Mouse (Mus musculus) forebrain, embryonic 11.5 days (tissue): ENCODE results near the gene Mrpl42. TPM values are rescaled to one million over a fixed set of nuclear protein-coding genes. Genes with fewer than 3 reads are reported as not detected.
"Not testable (repeated sequence)": the region's sequence is repeated elsewhere in the genome, so short reads cannot be mapped to it uniquely, and the experiment has no call there.

Experiments
- ATAC-seq: fragments of 200-750 bp; cut with Nextera tagmentation; replicated peaks from 2 replicates; pipeline ENCODE4 v1.8.0; 2017; ENCODE audit warnings: moderate TSS enrichment; ENCODE audit not compliant: low FRiP score
- DNase-seq: peaks from one replicate; pipeline ENCODE4 v3.0.0-alpha.2; 2017; ENCODE audit warnings: low spot score
- H3K27ac ChIP-seq: fragments of 300-500 bp; sonication (generic); 2 replicates; pipeline ENCODE4 v1.5.1; 2014; ENCODE audit warnings: low read depth, low read length
- H3K27me3 ChIP-seq: fragments of 300-500 bp; sonication (generic); 2 replicates; pipeline ENCODE4 v1.6.1; 2014; ENCODE audit warnings: mild to moderate bottlenecking, low read length, mixed read lengths; ENCODE audit not compliant: control insufficient read depth, insufficient read depth
- H3K36me3 ChIP-seq: fragments of 300-500 bp; sonication (generic); 2 replicates; pipeline ENCODE4 v1.6.1; 2014; ENCODE audit warnings: mild to moderate bottlenecking, low read length, moderate library complexity, mixed read lengths; ENCODE audit not compliant: control insufficient read depth, insufficient read depth
- H3K4me1 ChIP-seq: fragments of 300-500 bp; sonication (generic); replicated peaks from 2 replicates; pipeline ENCODE4 v1.6.1; 2014; ENCODE audit warnings: low read length, mixed read lengths; ENCODE audit not compliant: control insufficient read depth, insufficient read depth
- H3K4me2 ChIP-seq: fragments of 300-500 bp; sonication (generic); 2 replicates; pipeline ENCODE4 v1.6.1; 2014; ENCODE audit warnings: low read depth, mild to moderate bottlenecking, low read length, moderate library complexity, mixed read lengths; ENCODE audit not compliant: severe bottlenecking
- H3K4me3 ChIP-seq: fragments of 300-500 bp; sonication (generic); 2 replicates; pipeline ENCODE4 v1.5.1; 2014; ENCODE audit warnings: low read depth, low read length
- H3K9ac ChIP-seq: fragments of 300-500 bp; sonication (generic); 2 replicates; pipeline ENCODE4 v1.6.1; 2014; ENCODE audit warnings: low read length
- H3K9me3 ChIP-seq: fragments of 300-500 bp; sonication (generic); 2 replicates; pipeline ENCODE4 v1.6.1; 2016; ENCODE audit warnings: low read length, mixed read lengths; ENCODE audit not compliant: control insufficient read depth
- WGBS: fragments of 180-500 bp; shearing (Covaris S2); extraction: QIAGEN DNeasy Blood & Tissue Kit; methylation state at CpG from one replicate; pipeline ENCODE4 v1.1.7; 2014; 5-methylcytosine and 5-hydroxymethylcytosine counted together
- polyA plus RNA-seq: library from polyadenylated mRNA; unstranded; fragments of >200 nt; fragmentation: Nextera tagmentation; extraction: Ambion mirVana; gene quantifications from 2 replicates; pipeline ENCODE4 v1.2.1, GENCODE M21; 2014

Gene Mrpl42
- 330 and 345 TPM in 2 replicates for polyA plus RNA-seq

DNA sequence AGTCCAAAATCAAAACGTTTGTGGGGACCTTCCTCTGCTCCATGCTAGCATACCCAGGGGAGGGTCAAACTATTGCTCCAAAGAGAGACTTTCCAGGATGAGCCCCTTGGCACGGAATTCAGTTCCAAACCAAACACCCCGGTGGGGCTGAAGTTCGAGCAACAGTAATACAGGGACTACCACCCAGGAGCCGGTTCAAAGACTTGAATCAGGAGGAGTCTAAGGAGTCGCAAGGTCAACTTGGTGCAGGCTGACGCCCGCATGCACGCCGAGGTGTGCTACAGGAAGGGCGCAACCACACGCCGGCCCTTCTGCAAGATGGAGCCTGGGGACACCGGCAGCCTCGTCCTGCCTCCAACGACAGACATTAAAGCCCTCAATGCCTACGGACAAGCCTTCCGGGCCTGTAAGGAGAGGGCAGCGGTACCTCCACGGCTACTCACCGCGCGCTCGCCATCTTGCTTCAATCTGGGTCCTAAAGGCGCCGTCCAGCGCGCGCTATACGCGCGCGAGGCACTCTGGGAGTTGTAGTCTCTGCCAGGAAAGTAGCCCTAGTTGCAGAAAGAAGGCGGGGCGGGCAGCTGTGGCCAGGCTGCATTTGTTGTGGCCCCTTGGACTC is at the start of gene Mrpl42:
Mrpl42 (minus strand) TSS at position 478 of the 619 bp plus-strand sequence.
- ATAC-seq, result peak; percentile 97
- Histone ChIP-seq H3K4me1 (peaks cover 6% of the 10 kb centered on the region), H3K9me3 (no peaks in the 10 kb centered on the region), H3K36me3 (no peaks in the 10 kb centered on the region), H3K27me3 (no peaks in the 10 kb centered on the region), H3K4me3 (peak within 1 kb of the TSS; percentile 81), H3K4me2 (peak within 1 kb of the TSS; percentile 61), H3K27ac (peak within 1 kb of the TSS; percentile 66), H3K9ac (peak within 1 kb of the TSS; percentile 81)
- peak; percentile 91 for DNase-seq
- WGBS, result under 1% methylated on average over 35 of the region's 35 CpGs

DNA sequence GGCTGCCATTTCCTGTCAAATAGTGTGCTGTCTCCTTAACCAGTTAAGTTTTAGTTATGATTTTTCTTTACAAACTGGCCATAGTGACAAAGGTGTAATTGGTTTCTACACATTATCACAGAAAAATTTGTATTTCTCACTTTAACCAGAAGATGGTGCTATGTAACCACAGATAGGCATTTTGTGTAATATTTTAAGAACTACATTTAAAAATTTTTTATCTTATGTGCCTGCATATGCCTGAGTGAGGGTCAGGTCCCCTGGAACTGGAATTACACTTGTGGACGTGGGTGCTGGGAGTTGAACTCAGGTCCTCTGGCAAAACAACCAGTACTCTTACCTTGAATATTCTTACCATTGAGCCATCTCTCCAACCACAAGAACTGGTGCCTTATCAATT is 48.8 kb upstream of the Mrpl42 start:
- H3K36me3 ChIP-seq, result no peaks in the 10 kb centered on the region; the same call in 1 of the 2 replicates
- H3K9ac ChIP-seq, result no peak overlapping the region
- no peak overlapping the region for H3K27ac ChIP-seq
- WGBS, result 72% methylated on average over 1 of the region's 1 CpGs
- no peaks in the 10 kb centered on the region for H3K9me3 ChIP-seq
- H3K27me3 ChIP-seq, result no peaks in the 10 kb centered on the region
- ATAC-seq (no peak), DNase-seq (no peak)
- no peak overlapping the region for H3K4me3 ChIP-seq
- no peaks in the 10 kb centered on the region for H3K4me1 ChIP-seq
- no peak overlapping the region for H3K4me2 ChIP-seq

DNA sequence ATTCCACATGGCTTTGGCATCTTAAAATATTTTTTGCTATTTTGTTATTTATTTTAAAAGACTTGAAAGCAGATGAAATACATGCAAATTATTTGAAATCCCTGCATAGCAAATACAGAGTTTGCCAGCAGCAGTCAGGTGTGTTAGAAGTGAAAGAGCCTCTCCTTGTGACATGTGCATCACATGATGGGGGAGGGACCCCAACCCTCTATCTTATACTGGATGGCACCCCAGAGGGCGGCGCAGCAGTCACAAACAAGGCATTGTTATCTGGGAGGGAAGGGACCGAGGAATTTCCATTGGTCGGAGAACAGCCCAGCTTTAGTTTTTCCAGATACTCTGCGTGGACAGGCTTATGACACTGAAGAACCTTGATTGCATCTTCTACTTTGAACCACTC is 47.3 kb upstream of the Mrpl42 start:
- H3K36me3 ChIP-seq, DNase-seq, H3K27me3 ChIP-seq, H3K4me1 ChIP-seq, ATAC-seq, H3K4me3 ChIP-seq, H3K9ac ChIP-seq, H3K27ac ChIP-seq, H3K9me3 ChIP-seq, H3K4me2 ChIP-seq: not testable (repeated sequence)
- WGBS, result 58% methylated on average over 5 of the region's 5 CpGs

DNA sequence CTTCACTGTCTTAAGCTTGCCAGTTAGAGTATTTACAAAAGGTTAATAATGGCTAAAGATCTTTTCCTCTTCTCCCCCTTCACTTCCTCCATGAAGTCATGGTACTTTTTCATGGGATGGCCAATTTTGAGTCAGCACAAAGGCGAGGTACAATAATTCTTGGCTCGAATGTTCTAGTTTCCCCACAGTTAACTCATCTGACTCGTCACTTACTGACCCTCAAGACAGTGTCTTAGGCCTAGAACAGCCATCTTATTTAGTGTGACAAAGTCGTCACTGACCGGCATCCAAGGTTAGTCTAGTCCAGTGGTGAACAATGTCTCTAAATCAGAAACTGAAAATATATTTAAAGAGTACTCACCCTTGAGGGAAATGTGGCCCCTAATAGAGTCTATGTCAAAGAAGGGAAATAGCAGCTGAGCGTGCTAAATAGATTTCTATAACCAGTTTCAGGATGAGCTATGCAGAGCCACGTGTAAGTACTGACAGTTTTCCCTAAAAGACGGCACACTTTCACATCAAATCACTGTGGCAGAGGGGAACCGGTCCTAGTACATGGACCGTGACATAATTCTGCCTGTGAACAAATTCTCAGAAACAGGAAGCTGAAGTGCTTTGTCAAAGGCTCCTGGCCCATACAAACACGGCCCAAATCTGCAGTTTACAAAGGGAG is 46.5 kb upstream of the Mrpl42 start:
- H3K4me2 ChIP-seq, result no peak overlapping the region
- H3K4me1 ChIP-seq, result no peaks in the 10 kb centered on the region
- no peaks in the 10 kb centered on the region for H3K9me3 ChIP-seq
- H3K4me3 ChIP-seq, result no peak overlapping the region
- H3K36me3 ChIP-seq, result no peaks in the 10 kb centered on the region; the same call in none of the 2 replicates
- H3K9ac ChIP-seq, result no peak overlapping the region
- H3K27ac ChIP-seq, result no peak overlapping the region
- 88% methylated on average over 11 of the region's 11 CpGs for WGBS
- DNase-seq, result no peak
- ATAC-seq, result no peak
- no peaks in the 10 kb centered on the region for H3K27me3 ChIP-seq

DNA sequence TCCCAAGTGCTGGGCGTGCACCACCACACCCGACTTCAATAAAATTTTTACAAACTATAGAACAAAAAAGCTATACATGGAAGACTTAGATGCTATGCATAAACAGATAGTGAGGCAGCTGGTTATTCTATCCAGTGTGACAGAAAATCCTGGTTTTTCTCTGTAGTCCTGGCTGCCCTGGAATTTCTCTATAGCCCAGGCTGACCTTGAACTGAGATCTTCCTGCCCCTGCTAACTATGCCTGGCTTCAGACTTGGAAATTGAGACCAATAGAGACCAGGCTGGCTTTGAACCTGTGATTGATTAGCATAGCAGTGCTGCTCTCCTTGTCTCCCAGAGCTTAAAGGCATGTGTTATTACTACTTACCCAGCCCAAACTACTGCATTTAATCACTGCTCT is 44.4 kb upstream of the Mrpl42 start:
- Histone ChIP-seq H3K4me2 (no peak overlapping the region), H3K9ac (no peak overlapping the region), H3K36me3 (no peaks in the 10 kb centered on the region; the same call in none of the 2 replicates), H3K27me3 (no peaks in the 10 kb centered on the region), H3K4me1 (no peaks in the 10 kb centered on the region), H3K4me3 (no peak overlapping the region), H3K9me3 (no peaks in the 10 kb centered on the region), H3K27ac (no peak overlapping the region)
- no peak for DNase-seq
- ATAC-seq, result no peak
- WGBS, result 97% methylated on average over 2 of the region's 2 CpGs

DNA sequence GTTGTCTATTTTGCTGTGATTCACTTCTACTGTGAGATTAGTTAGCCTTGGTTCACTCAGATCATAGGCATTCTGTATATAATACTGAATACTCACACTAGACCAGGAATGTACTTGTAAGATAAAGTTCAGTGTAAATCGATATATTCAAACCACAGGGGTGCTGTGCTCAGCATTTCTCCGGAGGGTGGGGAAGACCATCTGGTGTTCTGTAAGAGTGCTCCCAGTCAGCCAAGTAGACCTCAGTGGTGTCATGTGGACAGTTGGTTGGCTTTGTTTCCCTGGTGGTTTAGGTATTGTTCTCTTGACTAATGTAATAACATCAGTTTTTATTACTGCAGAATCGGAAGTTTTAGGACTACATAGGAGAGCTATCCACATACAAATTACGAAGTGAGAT is 43.3 kb upstream of the Mrpl42 start:
- Histone ChIP-seq H3K4me2 (no peak overlapping the region), H3K4me1 (no peaks in the 10 kb centered on the region), H3K27me3 (no peaks in the 10 kb centered on the region), H3K9ac (no peak overlapping the region), H3K27ac (no peak overlapping the region; the same call in 1 of the 2 replicates), H3K9me3 (no peaks in the 10 kb centered on the region), H3K36me3 (no peaks in the 10 kb centered on the region; the same call in none of the 2 replicates), H3K4me3 (no peak overlapping the region)
- 85% methylated on average over 4 of the region's 4 CpGs for WGBS
- DNase-seq (no peak), ATAC-seq (no peak)

DNA sequence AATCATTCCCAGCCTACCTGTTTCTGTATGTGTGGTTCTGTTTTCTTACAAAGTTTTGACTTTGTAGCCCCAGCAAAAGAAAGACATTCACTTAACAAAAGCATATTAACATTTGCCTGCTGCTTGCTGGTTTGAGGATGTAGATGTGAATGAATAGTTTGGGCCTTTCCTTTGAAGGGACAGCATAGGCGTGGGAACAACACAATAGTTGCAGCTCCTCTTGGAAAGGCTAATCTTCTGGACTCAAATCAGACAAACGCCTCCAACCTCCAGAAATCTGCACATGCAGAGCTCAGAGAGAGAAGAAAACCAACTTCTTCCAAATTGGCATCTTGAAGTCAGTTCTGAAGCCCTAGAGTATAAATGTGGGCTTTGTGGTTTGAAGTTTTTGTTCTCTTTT is 42.9 kb upstream of the Mrpl42 start:
- H3K4me2 ChIP-seq, result no peak overlapping the region
- H3K9ac ChIP-seq, result no peak overlapping the region
- H3K4me3 ChIP-seq, result no peak overlapping the region
- H3K9me3 ChIP-seq, result no peaks in the 10 kb centered on the region
- no peak for ATAC-seq
- H3K4me1 ChIP-seq, result no peaks in the 10 kb centered on the region
- no peak overlapping the region; the same call in 1 of the 2 replicates for H3K27ac ChIP-seq
- H3K36me3 ChIP-seq, result no peaks in the 10 kb centered on the region; the same call in none of the 2 replicates
- 93% methylated on average over 2 of the region's 2 CpGs for WGBS
- no peaks in the 10 kb centered on the region for H3K27me3 ChIP-seq
- no peak for DNase-seq

DNA sequence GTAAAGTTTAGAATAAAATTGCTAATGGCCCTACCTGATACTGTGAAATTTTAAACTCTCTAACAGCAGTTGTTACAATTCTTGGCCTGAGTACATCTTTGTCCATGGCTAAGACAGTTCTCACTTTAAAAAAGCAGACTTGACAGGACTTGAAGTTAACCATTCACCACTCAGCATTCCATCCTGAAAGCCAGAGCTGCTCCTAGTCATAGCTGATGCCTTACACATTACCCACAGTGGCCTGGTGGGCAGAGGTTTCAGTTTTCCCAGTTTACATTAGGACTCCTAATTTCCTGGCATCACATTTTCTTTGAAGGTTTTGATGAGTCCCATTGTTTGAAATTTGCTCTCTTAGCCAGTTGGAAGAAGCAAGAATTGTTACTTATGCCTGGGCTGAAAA is 42.3 kb upstream of the Mrpl42 start:
- no peak overlapping the region for H3K27ac ChIP-seq
- no peaks in the 10 kb centered on the region for H3K27me3 ChIP-seq
- ATAC-seq, result no peak
- H3K4me1 ChIP-seq, result no peaks in the 10 kb centered on the region
- DNase-seq, result no peak
- H3K4me2 ChIP-seq, result no peak overlapping the region
- no peaks in the 10 kb centered on the region for H3K9me3 ChIP-seq
- no peak overlapping the region for H3K4me3 ChIP-seq
- H3K36me3 ChIP-seq, result no peaks in the 10 kb centered on the region; the same call in none of the 2 replicates
- no peak overlapping the region for H3K9ac ChIP-seq

DNA sequence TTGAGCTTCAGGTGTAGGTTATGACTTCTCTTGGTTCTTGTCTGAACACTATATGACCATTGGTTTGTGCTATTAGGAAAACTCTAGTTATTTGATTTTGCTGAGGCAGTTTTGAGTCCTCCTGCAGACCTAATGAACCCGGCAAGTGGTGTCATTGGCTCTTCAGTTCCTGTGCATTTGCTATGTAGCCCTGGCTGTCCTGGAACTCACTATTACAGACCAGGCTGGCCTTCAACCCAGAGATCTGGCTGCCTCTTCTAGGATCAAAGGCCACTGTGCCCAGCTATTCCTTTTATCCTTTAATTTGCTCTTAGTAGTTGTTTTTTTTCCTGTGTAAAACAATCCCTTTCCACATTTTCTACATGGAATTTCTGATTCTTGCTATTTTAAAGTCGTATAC is 41.6 kb upstream of the Mrpl42 start:
- no peaks in the 10 kb centered on the region; the same call in none of the 2 replicates for H3K36me3 ChIP-seq
- no peaks in the 10 kb centered on the region for H3K4me1 ChIP-seq
- H3K9ac ChIP-seq, result no peak overlapping the region
- H3K4me2 ChIP-seq, result no peak overlapping the region
- no peak overlapping the region for H3K4me3 ChIP-seq
- 92% methylated on average over 2 of the region's 2 CpGs for WGBS
- H3K27me3 ChIP-seq, result no peaks in the 10 kb centered on the region
- DNase-seq (no peak), ATAC-seq (no peak)
- H3K9me3 ChIP-seq, result no peaks in the 10 kb centered on the region
- H3K27ac ChIP-seq, result no peak overlapping the region
